Mouse (Mus musculus): ENCODE results near the gene Dctn5.
"Not testable (repeated sequence)": the region's sequence is repeated elsewhere in the genome, so short reads cannot be mapped to it uniquely, and the experiment has no call there.

DNA sequence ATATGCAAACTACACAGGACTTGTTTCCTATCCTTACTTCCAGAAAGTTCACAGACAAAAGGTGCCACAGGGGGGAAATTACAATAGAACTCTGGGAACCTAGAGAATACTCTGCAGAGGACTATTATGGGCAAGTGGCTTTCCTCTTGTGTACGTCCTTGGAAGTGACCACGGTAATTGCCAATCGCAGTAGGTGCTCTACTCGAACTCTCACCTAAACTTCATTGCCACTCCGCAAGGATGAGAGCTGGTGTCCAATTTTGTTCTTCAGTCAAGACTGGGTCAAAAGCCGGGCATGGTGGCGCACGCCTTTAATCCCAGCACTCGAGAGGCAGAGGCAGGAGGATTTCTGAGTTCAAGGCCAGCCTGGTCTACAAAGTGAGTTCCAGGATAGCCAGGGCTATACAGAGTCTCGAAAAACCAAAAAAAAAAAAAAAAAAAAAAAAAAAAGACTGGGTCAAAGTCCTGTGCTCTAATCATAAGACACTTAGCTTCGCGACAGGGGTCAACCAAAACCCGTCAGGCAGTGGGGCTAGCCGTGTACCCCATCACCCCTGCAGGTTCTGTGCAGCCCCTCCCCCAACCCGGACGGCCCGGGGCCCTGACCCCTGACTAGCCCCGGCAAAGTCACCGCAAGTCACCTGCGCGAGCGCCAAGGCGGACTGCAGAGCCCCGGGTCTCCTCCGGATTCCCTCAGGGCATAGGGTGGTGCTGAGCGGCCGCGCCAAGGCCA is 31.7 kb upstream of the Dctn5 start:
- TF ChIP-seq CTCF, EP300 (IDR thresholded peaks at IDR 0.05; ENCODE audit: low read depth): not testable (repeated sequence)
